Mouse (Mus musculus): ENCODE data around the gene Cbl. TPM values are rescaled to one million over a fixed set of nuclear protein-coding genes. Genes with fewer than 3 reads are reported as not detected.
"Not testable (repeated sequence)": the region's sequence is repeated elsewhere in the genome, so short reads cannot be mapped to it uniquely, and the experiment has no call there.

Gene Cbl
- polyA plus RNA-seq, 1 experiment from 2014 or later: 13.4 TPM

GRCm38 (mm10) chr9:44114453-44114852, 119.4 kb downstream of the Cbl start:
- DNase-seq (ENCODE audit: low spot score) (no peak), ATAC-seq (no peak)
- Histone ChIP-seq H3K27ac (ENCODE audit: low read depth, low read length) (no peak overlapping the region), H3K9me3 (replicated peaks; ENCODE audit: control insufficient read depth, low read length) (no peaks in the 10 kb centered on the region), H3K36me3 (ENCODE audit: control insufficient read depth, insufficient read depth, low read length) (no peaks in the 10 kb centered on the region), H3K9ac (ENCODE audit: low read length) (no peak overlapping the region), H3K4me2 (ENCODE audit: low read length) (no peak overlapping the region), H3K4me1 (ENCODE audit: control insufficient read depth, insufficient read depth, low read length) (peaks cover 9% of the 10 kb centered on the region), H3K4me3 (ENCODE audit: low read depth, low read length) (no peak overlapping the region), H3K27me3 (replicated peaks; ENCODE audit: control insufficient read depth, insufficient read depth, low read length) (no peaks in the 10 kb centered on the region)
- 93% methylated on average over 2 of the region's 2 CpGs for WGBS

- Histone ChIP-seq H3K4me1 (ENCODE audit: control insufficient read depth, insufficient read depth, low read length) (peaks cover 10% of the 10 kb centered on the region), H3K4me3 (ENCODE audit: low read depth, low read length) (peak within 1 kb of the TSS; percentile 62), H3K36me3 (ENCODE audit: control insufficient read depth, insufficient read depth, low read length) (0 out of 2 replicates have a peak, but pooled peaks cover 3% of the 10 kb centered on the region), H3K4me2 (ENCODE audit: low read length) (peak within 1 kb of the TSS; percentile 45), H3K9ac (ENCODE audit: low read length) (peak within 1 kb of the TSS; percentile 75), H3K27ac (ENCODE audit: low read depth, low read length) (peak within 1 kb of the TSS; percentile 52; the same call in 1 of the 2 replicates), H3K9me3 (replicated peaks; ENCODE audit: control insufficient read depth, low read length) (no peaks in the 10 kb centered on the region), H3K27me3 (replicated peaks; ENCODE audit: control insufficient read depth, insufficient read depth, low read length) (no peaks in the 10 kb centered on the region)
- peak; percentile 97 for ATAC-seq
- WGBS: under 1% methylated on average over 42 of the region's 51 CpGs
- peak; percentile 99 for DNase-seq (ENCODE audit: low spot score)
Measured at GRCm38 (mm10) chr9:44113105-44113789, 120.6 kb downstream of the Cbl start, which contains the start of the genes Gm49380 and Rnf26. Gene Gm49380, minus strand, starts transcription at chr9:44113500. Gene Rnf26, minus strand, starts transcription at chr9:44113517.

DNA sequence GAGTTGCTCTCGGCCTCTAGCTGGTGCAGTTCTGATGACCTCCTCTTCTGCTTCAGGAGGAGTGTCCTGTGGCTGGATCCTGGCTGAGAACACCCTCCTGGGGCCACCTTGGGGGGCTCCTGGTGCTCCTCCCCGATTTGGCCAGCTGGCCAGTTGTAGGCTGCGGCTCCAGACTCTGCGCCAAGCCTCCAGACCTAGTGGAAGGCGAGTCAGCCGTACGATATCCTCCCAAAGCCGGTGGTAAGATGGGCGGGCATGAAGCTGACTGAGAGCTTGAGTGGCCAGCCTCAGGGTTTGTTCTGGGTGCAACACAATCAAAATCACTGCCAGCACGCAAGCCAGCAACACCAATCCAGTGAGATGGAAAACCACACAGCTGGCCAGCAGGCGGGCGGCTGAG, 121.9 kb downstream of the Cbl start:
- H3K27ac ChIP-seq (ENCODE audit: low read depth, low read length); ATAC-seq; H3K9me3 ChIP-seq (replicated peaks; ENCODE audit: control insufficient read depth, low read length); H3K36me3 ChIP-seq (ENCODE audit: control insufficient read depth, insufficient read depth, low read length); H3K9ac ChIP-seq (ENCODE audit: low read length); DNase-seq (ENCODE audit: low spot score); H3K27me3 ChIP-seq (replicated peaks; ENCODE audit: control insufficient read depth, insufficient read depth, low read length): not testable (repeated sequence)
- Histone ChIP-seq H3K4me2 (ENCODE audit: low read length) (peak overlapping the region; percentile 45), H3K4me3 (ENCODE audit: low read depth, low read length) (peak overlapping the region; percentile 62; the same call in 1 of the 2 replicates), H3K4me1 (ENCODE audit: control insufficient read depth, insufficient read depth, low read length) (peaks cover 20% of the 10 kb centered on the region)
- WGBS: 72% methylated on average over 9 of the region's 12 CpGs

- no peaks in the 10 kb centered on the region for H3K27me3 ChIP-seq (replicated peaks; ENCODE audit: control insufficient read depth, insufficient read depth, low read length)
- peak overlapping the region; percentile 49; the same call in 1 of the 2 replicates for H3K9ac ChIP-seq (ENCODE audit: low read length)
- ATAC-seq (no peak), DNase-seq (ENCODE audit: low spot score) (peak; percentile 84)
- peak overlapping the region; percentile 34 for H3K4me2 ChIP-seq (ENCODE audit: low read length)
- H3K9me3 ChIP-seq (replicated peaks; ENCODE audit: control insufficient read depth, low read length): no peaks in the 10 kb centered on the region
- WGBS: 34% methylated on average over 9 of the region's 9 CpGs
- H3K4me3 ChIP-seq (ENCODE audit: low read depth, low read length): no peak overlapping the region
- H3K27ac ChIP-seq (ENCODE audit: low read depth, low read length): no peak overlapping the region
- peaks cover 22% of the 10 kb centered on the region for H3K4me1 ChIP-seq (ENCODE audit: control insufficient read depth, insufficient read depth, low read length)
- H3K36me3 ChIP-seq (ENCODE audit: control insufficient read depth, insufficient read depth, low read length): peaks cover 12% of the 10 kb centered on the region; the same call in 1 of the 2 replicates
Measured at GRCm38 (mm10) chr9:44109360-44110095, 124.3 kb downstream of the Cbl start.

GRCm38 (mm10) chr9:44108269-44109055, 125.4 kb downstream of the Cbl start:
- Histone ChIP-seq H3K27ac (ENCODE audit: low read depth, low read length) (no peak overlapping the region), H3K9ac (ENCODE audit: low read length) (peak overlapping the region; percentile 49; the same call in 1 of the 2 replicates), H3K9me3 (replicated peaks; ENCODE audit: control insufficient read depth, low read length) (no peaks in the 10 kb centered on the region), H3K4me3 (ENCODE audit: low read depth, low read length) (no peak overlapping the region), H3K27me3 (replicated peaks; ENCODE audit: control insufficient read depth, insufficient read depth, low read length) (no peaks in the 10 kb centered on the region), H3K4me2 (ENCODE audit: low read length) (peak overlapping the region; percentile 39), H3K4me1 (ENCODE audit: control insufficient read depth, insufficient read depth, low read length) (peaks cover 22% of the 10 kb centered on the region), H3K36me3 (ENCODE audit: control insufficient read depth, insufficient read depth, low read length) (peaks cover 12% of the 10 kb centered on the region; the same call in 1 of the 2 replicates)
- DNase-seq (ENCODE audit: low spot score): no peak
- ATAC-seq: no peak
- 76% methylated on average over 31 of the region's 31 CpGs for whole genome bisulfite sequencing

GRCm38 (mm10) chr9:44107557-44108179, 126.2 kb downstream of the Cbl start:
- DNase-seq (ENCODE audit: low spot score) (no peak), ATAC-seq (no peak; the same call in 1 of the 2 replicates)
- Histone ChIP-seq H3K4me1 (ENCODE audit: control insufficient read depth, insufficient read depth, low read length) (peaks cover 22% of the 10 kb centered on the region), H3K4me2 (ENCODE audit: low read length) (peak overlapping the region; percentile 39), H3K27me3 (replicated peaks; ENCODE audit: control insufficient read depth, insufficient read depth, low read length) (no peaks in the 10 kb centered on the region), H3K27ac (ENCODE audit: low read depth, low read length) (peak overlapping the region; percentile 29; the same call in 1 of the 2 replicates), H3K9me3 (replicated peaks; ENCODE audit: control insufficient read depth, low read length) (no peaks in the 10 kb centered on the region), H3K4me3 (ENCODE audit: low read depth, low read length) (peak overlapping the region; percentile 2; the same call in 1 of the 2 replicates), H3K9ac (ENCODE audit: low read length) (peak overlapping the region; percentile 4; the same call in 1 of the 2 replicates), H3K36me3 (ENCODE audit: control insufficient read depth, insufficient read depth, low read length) (peaks cover 12% of the 10 kb centered on the region; the same call in 1 of the 2 replicates)
- WGBS: 29% methylated on average over 24 of the region's 25 CpGs

DNA sequence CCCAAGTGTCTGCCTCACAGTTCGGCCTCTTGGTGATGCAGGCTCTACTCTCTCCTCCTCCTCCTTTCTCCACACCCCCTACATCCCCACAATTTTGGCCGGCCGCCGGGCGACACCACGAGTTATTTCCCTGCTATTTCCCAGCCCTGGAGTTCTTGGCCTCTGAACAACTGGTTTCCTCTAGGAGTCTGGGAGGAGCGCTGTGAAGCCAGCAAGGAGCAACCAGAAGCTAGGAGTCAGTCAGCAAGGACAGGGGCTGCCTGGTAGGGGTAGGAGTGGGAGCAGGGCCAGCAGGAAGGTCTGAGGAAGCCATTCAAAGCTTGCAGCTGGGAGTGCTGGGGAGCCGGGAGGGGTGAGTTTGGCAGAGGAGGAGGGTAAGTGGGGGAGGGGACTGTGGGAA, 126.7 kb downstream of the Cbl start, which contains the start of gene C1qtnf5:
C1qtnf5 (plus strand) TSS at position 136 of the 400 bp plus-strand sequence.
- DNase-seq (ENCODE audit: low spot score) (peak; percentile 75), ATAC-seq (peak; percentile 45)
- peak within 1 kb of the TSS; percentile 39 for H3K4me2 ChIP-seq (ENCODE audit: low read length)
- peak within 1 kb of the TSS; percentile 49; the same call in 1 of the 2 replicates for H3K27ac ChIP-seq (ENCODE audit: low read depth, low read length)
- H3K9me3 ChIP-seq (replicated peaks; ENCODE audit: control insufficient read depth, low read length): no peaks in the 10 kb centered on the region
- peak within 1 kb of the TSS; percentile 2; the same call in 1 of the 2 replicates for H3K4me3 ChIP-seq (ENCODE audit: low read depth, low read length)
- WGBS: 25% methylated on average over 8 of the region's 8 CpGs
- peaks cover 12% of the 10 kb centered on the region; the same call in 1 of the 2 replicates for H3K36me3 ChIP-seq (ENCODE audit: control insufficient read depth, insufficient read depth, low read length)
- H3K27me3 ChIP-seq (replicated peaks; ENCODE audit: control insufficient read depth, insufficient read depth, low read length): no peaks in the 10 kb centered on the region
- peaks cover 22% of the 10 kb centered on the region for H3K4me1 ChIP-seq (ENCODE audit: control insufficient read depth, insufficient read depth, low read length)
- H3K9ac ChIP-seq (ENCODE audit: low read length): peak within 1 kb of the TSS; percentile 4; the same call in 1 of the 2 replicates

DNA sequence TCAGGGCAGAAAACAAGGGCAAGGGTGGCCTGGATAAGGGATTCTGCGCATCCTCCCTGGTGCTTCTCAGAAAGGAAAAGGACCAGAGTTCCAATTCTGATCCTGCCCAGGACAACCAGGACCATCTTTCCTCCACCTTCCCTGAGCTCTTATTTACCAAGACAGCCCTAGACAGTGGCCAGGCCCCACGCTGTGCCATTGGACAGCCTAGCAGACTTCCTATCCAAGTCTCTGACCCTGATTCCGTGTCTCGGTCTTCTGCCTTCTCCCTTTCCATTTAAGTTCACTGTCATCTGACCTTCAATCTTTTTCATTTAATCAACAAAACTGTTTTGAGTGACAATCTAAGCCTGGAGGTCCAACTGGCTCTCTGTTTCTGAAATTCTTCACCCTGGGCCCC, 127.3 kb downstream of the Cbl start:
- DNase-seq (ENCODE audit: low spot score) (no peak), ATAC-seq (no peak)
- Histone ChIP-seq H3K27me3 (replicated peaks; ENCODE audit: control insufficient read depth, insufficient read depth, low read length) (no peaks in the 10 kb centered on the region), H3K4me2 (ENCODE audit: low read length) (no peak overlapping the region; the same call in 1 of the 2 replicates), H3K4me3 (ENCODE audit: low read depth, low read length) (no peak overlapping the region), H3K27ac (ENCODE audit: low read depth, low read length) (peak overlapping the region; percentile 49; the same call in 1 of the 2 replicates), H3K9me3 (replicated peaks; ENCODE audit: control insufficient read depth, low read length) (no peaks in the 10 kb centered on the region), H3K36me3 (ENCODE audit: control insufficient read depth, insufficient read depth, low read length) (peaks cover 12% of the 10 kb centered on the region; the same call in 1 of the 2 replicates), H3K4me1 (ENCODE audit: control insufficient read depth, insufficient read depth, low read length) (peaks cover 22% of the 10 kb centered on the region), H3K9ac (ENCODE audit: low read length) (no peak overlapping the region)
- WGBS: 68% methylated on average over 4 of the region's 4 CpGs
